Mouse (Mus musculus) midbrain, postnatal 0 days (tissue): ENCODE results near the gene Rngtt. TPM values are rescaled to one million over a fixed set of nuclear protein-coding genes. Genes with fewer than 3 reads are reported as not detected.

ENCODE experiments used
- ATAC-seq: fragments of 200-750 bp; cut with Nextera tagmentation; 2 replicates; pipeline ENCODE4 v1.8.0; 2017; ENCODE audit warnings: moderate number of reproducible peaks, mild to moderate bottlenecking, moderate TSS enrichment, moderate library complexity; ENCODE audit not compliant: low FRiP score
- DNase-seq: peaks from one replicate; pipeline ENCODE4 v3.0.0-alpha.2; 2015; ENCODE audit warnings: low spot score
- H3K27ac ChIP-seq: fragments of 300-500 bp; sonication (generic); 2 replicates; pipeline ENCODE4 v1.5.1; 2014; ENCODE audit warnings: low read depth, mild to moderate bottlenecking, low read length, mixed read lengths
- H3K27me3 ChIP-seq: fragments of 300-500 bp; sonication (generic); 2 replicates; pipeline ENCODE4 v1.6.1; 2014; ENCODE audit warnings: low read length, control low read depth, mixed read lengths; ENCODE audit not compliant: insufficient read depth
- H3K36me3 ChIP-seq: fragments of 300-500 bp; sonication (generic); 2 replicates; pipeline ENCODE4 v1.6.1; 2014; ENCODE audit warnings: low read length, control low read depth, mixed read lengths; ENCODE audit not compliant: insufficient read depth
- H3K4me1 ChIP-seq: fragments of 300-500 bp; sonication (generic); 2 replicates; pipeline ENCODE4 v1.6.1; 2014; ENCODE audit warnings: mild to moderate bottlenecking, control low read depth, antibody characterized with exemption, low read length, mixed read lengths; ENCODE audit not compliant: insufficient read depth
- H3K4me2 ChIP-seq: fragments of 300-500 bp; sonication (generic); 2 replicates; pipeline ENCODE4 v1.6.1; 2014; ENCODE audit warnings: low read depth, mild to moderate bottlenecking, low read length, mixed read lengths; ENCODE audit not compliant: poor library complexity, severe bottlenecking
- H3K4me3 ChIP-seq: fragments of 300-500 bp; sonication (generic); 2 replicates; pipeline ENCODE4 v1.5.1; 2014; ENCODE audit warnings: low read depth, mild to moderate bottlenecking, low read length, moderate library complexity
- H3K9ac ChIP-seq: fragments of 300-500 bp; sonication (generic); replicated peaks from 2 replicates; pipeline ENCODE4 v1.6.1; 2014; ENCODE audit warnings: mild to moderate bottlenecking, low read length, moderate library complexity, mixed read lengths; ENCODE audit not compliant: poor library complexity, severe bottlenecking
- H3K9me3 ChIP-seq: fragments of 300-500 bp; sonication (generic); 2 replicates; pipeline ENCODE4 v1.6.1; 2016; ENCODE audit warnings: low read length, control low read depth
- CTCF ChIP-seq: IDR thresholded peaks from 2 replicates; pipeline ENCODE4 v1.5.1; 2016; ENCODE audit warnings: antibody characterized with exemption, mild to moderate bottlenecking
- WGBS: fragments of 180-500 bp; shearing (Covaris S2); extraction: QIAGEN DNeasy Blood & Tissue Kit; methylation state at CpG from one replicate; pipeline ENCODE4 v1.1.7; 2014; 5-methylcytosine and 5-hydroxymethylcytosine counted together
- polyA plus RNA-seq: library from polyadenylated mRNA; unstranded; fragments of >200 nt; fragmentation: Nextera tagmentation; extraction: Ambion mirVana; gene quantifications from 2 replicates; pipeline ENCODE4 v1.2.1, GENCODE M21; 2015
- total RNA-seq: library from RNA; depleted of rRNA; stranded (reverse); fragments of >200 nt; gene quantifications from 2 replicates; pipeline ENCODE4 v1.2.3, GENCODE M21; 2014

The Rngtt gene
- total and polyA plus RNA-seq, 2 experiments from 2014 or later, result 16.1 to 16.8 TPM

DNA sequence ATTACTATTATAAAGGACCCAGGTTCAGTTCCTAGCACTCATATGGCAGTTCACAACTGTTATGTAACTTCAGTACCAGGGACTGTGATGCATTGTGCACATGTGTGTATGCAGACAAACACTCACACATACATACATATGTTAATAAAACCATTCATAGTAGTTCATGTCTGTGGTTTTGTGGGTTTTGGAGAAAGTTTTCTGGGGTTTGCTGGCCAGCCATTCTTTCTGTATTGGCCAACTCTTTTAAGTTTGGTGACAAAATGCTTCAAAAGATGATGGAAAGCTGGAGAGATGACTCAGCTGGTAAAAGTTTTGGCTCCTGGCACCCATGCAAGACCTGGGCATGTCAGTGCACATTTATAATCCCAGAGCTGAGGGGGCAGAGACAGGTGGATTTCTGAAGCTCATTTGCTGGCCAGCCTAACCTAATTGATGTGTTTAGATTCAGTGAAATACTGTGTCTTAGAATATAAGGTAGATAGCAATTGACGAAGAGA is 22.9 kb downstream of the Rngtt start:
- Histone ChIP-seq H3K9ac (no peak overlapping the region), H3K9me3 (no peaks in the 10 kb centered on the region), H3K4me2 (no peak overlapping the region), H3K27me3 (no peaks in the 10 kb centered on the region), H3K4me1 (no peaks in the 10 kb centered on the region), H3K27ac (no peak overlapping the region), H3K36me3 (peaks cover 10% of the 10 kb centered on the region; the same call in 1 of the 2 replicates), H3K4me3 (no peak overlapping the region)
- 95% methylated on average over 1 of the region's 1 CpGs for WGBS
- TF ChIP-seq CTCF, result no peak
- ATAC-seq (no peak), DNase-seq (no peak)

DNA sequence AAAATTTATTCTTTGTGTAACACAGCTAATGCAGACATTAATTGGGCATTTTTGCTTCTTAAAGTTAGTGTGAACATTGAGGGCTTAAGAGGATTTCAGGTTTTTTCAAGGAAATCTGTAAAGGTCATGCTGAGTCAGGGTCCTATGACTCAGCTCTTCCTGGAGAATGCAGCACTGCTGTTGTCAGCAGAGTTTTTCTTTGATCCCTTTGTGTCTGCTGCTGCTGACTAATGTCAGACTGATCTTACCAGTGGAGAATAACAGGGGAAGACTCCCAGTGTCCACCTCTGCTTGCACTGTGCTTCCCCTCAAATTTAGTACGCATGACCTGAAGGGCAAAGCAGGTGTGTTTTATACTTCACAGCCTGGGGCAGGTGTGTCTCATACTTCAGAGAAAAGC is 27.9 kb downstream of the Rngtt start:
- H3K9me3 ChIP-seq, result no peaks in the 10 kb centered on the region
- H3K27ac ChIP-seq, result no peak overlapping the region
- no peak overlapping the region for H3K4me2 ChIP-seq
- no peak for TF ChIP-seq CTCF
- WGBS, result 90% methylated on average over 1 of the region's 1 CpGs
- no peak overlapping the region for H3K4me3 ChIP-seq
- no peaks in the 10 kb centered on the region for H3K27me3 ChIP-seq
- H3K36me3 ChIP-seq, result peaks cover 18% of the 10 kb centered on the region; the same call in 1 of the 2 replicates
- H3K9ac ChIP-seq, result no peak overlapping the region
- no peak for DNase-seq
- no peaks in the 10 kb centered on the region for H3K4me1 ChIP-seq
- no peak for ATAC-seq

DNA sequence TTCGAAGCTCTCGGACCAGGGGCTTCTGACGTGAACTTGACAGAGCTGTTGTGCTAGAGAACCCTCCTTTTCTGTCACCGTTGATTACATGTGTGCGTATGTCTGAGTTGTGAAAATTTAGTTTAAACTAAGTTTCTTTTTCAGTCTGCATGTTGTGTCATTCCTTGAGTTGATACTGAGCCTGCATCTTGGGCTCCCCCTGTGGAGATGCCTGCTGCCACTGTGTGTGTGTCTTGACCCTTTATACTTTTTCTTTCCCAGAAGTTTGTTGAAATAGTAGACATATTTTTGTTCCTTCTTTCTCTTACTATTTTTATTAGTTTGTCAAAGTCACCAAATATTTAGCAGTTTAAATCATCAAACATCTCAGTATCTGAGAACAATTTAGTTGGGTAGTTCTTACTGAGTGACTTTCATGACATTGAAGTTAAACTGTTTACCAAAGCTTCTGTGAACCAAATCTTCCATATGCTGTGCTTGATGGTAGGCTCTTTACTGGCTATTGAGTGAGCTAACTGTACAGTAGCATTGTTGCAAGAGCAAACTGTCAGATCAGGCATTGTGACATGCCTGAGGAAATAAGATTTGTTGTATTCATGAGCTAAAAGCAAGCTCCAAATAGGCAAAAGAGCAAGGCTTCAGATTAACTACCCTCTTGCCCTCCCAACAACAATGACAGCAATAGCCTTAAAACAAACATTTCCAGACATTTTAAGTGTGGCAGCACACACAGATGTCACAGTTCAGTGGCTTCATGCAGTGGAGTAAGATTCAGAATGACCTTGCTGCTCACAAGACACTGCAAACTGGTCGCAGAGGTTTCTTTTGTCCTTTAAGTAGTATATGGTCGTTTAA is 33.0 kb downstream of the Rngtt start:
- no peak overlapping the region for H3K9ac ChIP-seq
- H3K4me3 ChIP-seq, result no peak overlapping the region
- H3K36me3 ChIP-seq, result peaks cover 14% of the 10 kb centered on the region; the same call in 1 of the 2 replicates
- no peaks in the 10 kb centered on the region for H3K27me3 ChIP-seq
- TF ChIP-seq CTCF, result no peak
- H3K4me2 ChIP-seq, result no peak overlapping the region
- DNase-seq (no peak), ATAC-seq (no peak)
- 88% methylated on average over 7 of the region's 7 CpGs for WGBS
- H3K4me1 ChIP-seq, result no peaks in the 10 kb centered on the region
- H3K27ac ChIP-seq, result no peak overlapping the region
- H3K9me3 ChIP-seq, result no peaks in the 10 kb centered on the region

DNA sequence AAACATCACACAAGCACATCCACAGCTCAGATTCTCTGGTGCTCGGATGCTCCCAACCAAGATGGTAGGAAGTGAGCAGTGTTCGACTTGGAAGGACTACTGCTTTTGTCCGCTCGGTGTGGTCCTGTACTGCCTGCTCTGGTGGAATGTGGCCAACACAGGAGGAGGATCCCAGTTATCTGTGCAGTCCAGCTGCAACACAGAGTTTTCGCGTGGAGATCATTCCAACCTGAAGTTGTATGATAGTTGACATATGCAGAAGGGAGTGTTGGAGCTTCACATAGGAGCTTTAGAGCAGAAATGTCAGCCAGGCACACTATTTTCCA is 33.6 kb downstream of the Rngtt start:
- H3K27me3 ChIP-seq, result no peaks in the 10 kb centered on the region
- DNase-seq (no peak), ATAC-seq (no peak)
- no peak overlapping the region for H3K27ac ChIP-seq
- H3K4me1 ChIP-seq, result no peaks in the 10 kb centered on the region
- TF ChIP-seq CTCF, result no peak
- no peaks in the 10 kb centered on the region for H3K9me3 ChIP-seq
- no peak overlapping the region for H3K4me3 ChIP-seq
- H3K9ac ChIP-seq, result no peak overlapping the region
- H3K4me2 ChIP-seq, result no peak overlapping the region
- 93% methylated on average over 6 of the region's 6 CpGs for WGBS
- H3K36me3 ChIP-seq, result peaks cover 11% of the 10 kb centered on the region; the same call in 1 of the 2 replicates

DNA sequence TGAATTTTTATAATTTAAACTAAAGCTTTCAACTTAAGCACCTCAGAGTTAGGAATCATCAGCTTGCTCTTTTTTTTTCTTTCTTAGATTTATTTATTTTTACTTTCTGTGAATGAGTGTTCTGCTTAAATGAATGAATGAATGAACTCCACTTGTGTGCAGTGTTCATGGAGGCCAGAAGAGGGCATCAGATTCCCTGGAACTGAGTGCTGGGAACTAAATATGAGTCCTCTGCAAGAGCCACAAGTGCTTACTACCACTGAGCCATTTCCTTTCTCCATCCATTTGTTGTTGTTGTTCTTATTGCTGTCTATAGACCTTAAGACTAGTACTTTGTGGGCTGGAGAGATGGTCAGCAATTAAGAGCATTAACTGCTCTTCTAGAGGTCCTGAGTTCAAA is 53.3 kb downstream of the Rngtt start:
- Histone ChIP-seq H3K27ac (no peak overlapping the region), H3K4me1 (no peaks in the 10 kb centered on the region), H3K4me3 (no peak overlapping the region), H3K9me3 (no peaks in the 10 kb centered on the region), H3K36me3 (no peaks in the 10 kb centered on the region), H3K4me2 (no peak overlapping the region), H3K9ac (no peak overlapping the region), H3K27me3 (no peaks in the 10 kb centered on the region)
- TF ChIP-seq CTCF, result peak; percentile 24; the same call in 1 of the 2 replicates
- ATAC-seq (no peak), DNase-seq (no peak)

DNA sequence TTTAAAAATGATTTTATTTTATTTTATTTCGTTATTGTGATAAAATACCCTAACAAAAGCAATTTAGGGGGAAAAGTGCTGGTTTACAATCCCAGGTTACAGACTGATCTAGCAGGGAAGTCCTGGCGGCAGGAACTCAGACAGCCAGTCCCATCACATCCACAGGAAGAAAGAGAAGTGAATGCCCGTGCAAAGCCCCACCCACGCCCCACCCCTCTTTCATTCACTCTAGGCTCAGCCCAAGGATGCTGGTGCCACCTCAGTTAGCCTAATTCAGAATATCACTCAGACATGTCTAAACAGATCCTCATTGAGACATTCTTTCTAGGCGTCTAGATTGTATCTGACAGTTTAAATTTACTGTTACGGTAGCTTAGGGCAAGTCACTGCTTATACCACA is 64.8 kb downstream of the Rngtt start:
- no peaks in the 10 kb centered on the region for H3K27me3 ChIP-seq
- no peak overlapping the region for H3K9ac ChIP-seq
- DNase-seq (no peak), ATAC-seq (no peak)
- no peaks in the 10 kb centered on the region for H3K9me3 ChIP-seq
- peaks cover 3% of the 10 kb centered on the region; the same call in 1 of the 2 replicates for H3K36me3 ChIP-seq
- TF ChIP-seq CTCF, result no peak
- H3K4me2 ChIP-seq, result no peak overlapping the region
- no peaks in the 10 kb centered on the region for H3K4me1 ChIP-seq
- no peak overlapping the region for H3K27ac ChIP-seq
- 61% methylated on average over 6 of the region's 6 CpGs for WGBS
- H3K4me3 ChIP-seq, result no peak overlapping the region
